Mouse (Mus musculus) left cerebral cortex, adult 2 months (tissue): ENCODE results near the gene Mfsd6. TPM values are rescaled to one million over a fixed set of nuclear protein-coding genes. Genes with fewer than 3 reads are reported as not detected.

Experiments used
- DNase-seq, 2 experiments: peaks; one replicate each; pipeline ENCODE4 v3.0.0; 2021 to 2022; ENCODE audit warnings: low spot score in 2 of 2, mixed read lengths in 1 of 2; ENCODE audit errors: extremely low spot score in 1 of 2
- H3K27ac ChIP-seq: fragments of 200-600 bp; 2 replicates; pipeline ENCODE4 v1.8.1; 2022
- H3K4me3 ChIP-seq: fragments of 200-600 bp; 2 replicates; pipeline ENCODE4 v1.8.1; 2022
- CTCF ChIP-seq: fragments of 200-600 bp; IDR thresholded peaks from 2 replicates; pipeline ENCODE4 v1.8.1; 2022; ENCODE audit warnings: antibody characterized with exemption, mild to moderate bottlenecking, moderate library complexity
- intact Hi-C: fragments of 180-260 bp; cut with DNase I; formaldehyde crosslinking; loops from one replicate; pipeline ENCODE4 v1.15.1; 2025
- long read RNA-seq, 2 experiments: library from polyadenylated mRNA; stranded (forward); transcript quantifications; one replicate each; pipeline ENCODE4 v2.0.0; 2021; ENCODE audit warnings: borderline mapping rate in 2 of 2
- total RNA-seq, 2 experiments: library from RNA; stranded (reverse); gene quantifications; 2 replicates each; pipeline ENCODE4 v1.2.3; 2021

Mfsd6 gene
- 10 to 100 TPM; 79.0 to 81.7 TPM for total RNA-seq
- long read RNA-seq, experiment 1, full-length matches to known transcripts: 34 of 110 reads
- long read RNA-seq, experiment 1, partial matches to known transcripts: 7 of 110 reads
- long read RNA-seq, experiment 1, other reads (novel, unspliced or antisense): 69 of 110 reads
- long read RNA-seq, experiment 2, full-length matches to known transcripts: 22 of 81 reads
- long read RNA-seq, experiment 2, partial matches to known transcripts: 3 of 81 reads
- long read RNA-seq, experiment 2, other reads (novel, unspliced or antisense): 56 of 81 reads

DNA sequence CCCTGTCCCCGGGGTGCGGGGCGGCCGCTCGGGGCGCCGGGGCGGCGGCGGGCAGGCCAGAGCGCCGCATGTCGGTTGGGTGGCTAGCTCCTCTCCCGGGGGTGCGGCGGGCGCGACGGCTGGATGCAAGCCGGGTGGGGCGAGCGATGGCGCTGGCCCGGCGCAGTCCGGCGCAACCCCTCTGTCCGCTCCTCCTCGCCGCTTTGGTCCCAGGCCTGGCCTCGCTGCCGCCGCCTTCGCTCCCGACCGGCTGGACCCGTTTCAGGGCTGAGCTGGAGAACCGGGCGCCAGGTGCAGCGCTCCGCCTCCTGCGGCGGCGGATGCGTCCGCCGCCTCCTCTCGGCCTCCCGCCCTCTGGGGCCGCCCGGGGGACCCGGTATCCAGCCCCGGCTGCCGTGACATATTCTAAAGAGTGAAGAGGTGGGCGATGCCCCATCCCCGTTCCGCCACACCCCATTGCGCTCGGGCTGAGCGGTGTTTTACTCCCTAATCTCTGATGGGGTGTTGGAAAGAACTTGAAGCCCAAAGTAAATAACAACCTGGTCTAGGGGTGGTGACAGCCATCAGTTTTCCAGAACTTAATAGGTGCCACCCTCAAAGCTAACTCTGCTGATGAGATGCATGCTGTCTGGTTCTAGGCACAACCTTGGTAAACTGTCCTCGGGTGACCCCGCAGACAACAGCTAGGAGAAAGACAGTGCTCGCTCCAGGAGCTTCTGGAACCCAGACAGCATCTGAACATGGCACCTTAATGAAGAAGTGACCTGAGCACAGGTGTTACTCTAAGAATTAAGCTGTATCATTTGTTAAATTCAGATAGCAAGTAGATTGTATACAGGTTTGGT is at the start of gene Mfsd6:
Gene Mfsd6 (minus strand): TSS at position 407 of the 845 bp plus-strand sequence.
- Histone ChIP-seq H3K27ac (peak within 1 kb of the TSS; percentile 97), H3K4me3 (peak within 1 kb of the TSS; percentile 93)
- DNase-seq: peak; percentile 62 to 69
- intact Hi-C loops: loop anchor here (2.0 to 5.0 kb wide), 2 partner anchors 64 to 75 kb away; no protein-coding TSS in a partner anchor
- TF ChIP-seq CTCF: no peak

DNA sequence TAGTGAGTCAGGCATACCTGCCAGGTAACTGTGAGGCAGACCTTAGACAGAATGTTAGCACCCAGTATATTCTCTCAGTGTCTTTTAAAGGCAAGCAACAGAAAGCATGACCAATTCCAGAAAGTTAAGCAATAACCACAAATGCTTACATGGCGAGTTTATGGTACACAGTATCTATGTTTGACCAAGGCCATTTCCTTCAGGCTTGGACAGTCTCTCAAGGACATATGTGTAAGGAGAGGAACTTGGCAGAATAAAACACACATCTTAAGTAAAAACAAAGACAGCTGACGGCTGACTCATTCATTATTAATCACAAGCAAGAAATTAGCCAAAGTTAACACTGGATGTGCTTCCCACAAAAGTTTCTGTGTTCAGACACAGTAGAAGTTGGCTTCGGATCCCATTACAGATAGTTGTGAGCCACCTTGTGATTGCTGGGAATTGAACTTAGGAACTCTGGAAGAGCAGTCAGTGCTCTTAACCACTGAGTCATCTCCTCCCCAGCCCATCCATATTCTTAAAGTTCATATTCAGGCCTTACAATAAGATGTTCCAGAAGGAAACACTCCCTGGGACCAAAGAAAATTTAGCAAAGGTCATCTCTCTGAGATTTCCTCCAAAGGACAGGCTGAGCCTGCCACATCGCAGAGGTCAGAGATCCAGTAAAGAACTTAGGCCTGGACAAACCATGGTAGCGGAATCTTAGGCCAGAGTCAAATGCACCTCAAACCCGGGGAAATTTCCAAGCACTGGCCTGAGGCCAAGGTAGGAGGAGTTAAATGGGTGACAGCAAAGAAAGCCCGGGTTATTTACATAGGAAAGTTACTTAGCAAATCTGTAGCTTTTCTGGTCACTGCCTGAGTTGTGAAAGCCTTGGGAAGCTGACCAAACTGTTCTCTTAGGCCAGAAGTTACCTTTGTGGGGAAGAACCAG is 38.2 kb upstream of the Mfsd6 start:
- DNase-seq: no peak
- no peak overlapping the region for H3K4me3 ChIP-seq
- intact Hi-C loops: no loop called here

GRCm38 (mm10) chr1:52763894-52764809 is 36.9 kb upstream of the Mfsd6 start:
- no peak for DNase-seq
- Histone ChIP-seq H3K4me3 (no peak overlapping the region), H3K27ac (no peak overlapping the region)
- TF ChIP-seq CTCF: no peak
- intact Hi-C loops: no loop called here

More for the DNA sequence above, 38.2 kb upstream of the Mfsd6 start:
- no peak for TF ChIP-seq CTCF
- no peak overlapping the region for H3K27ac ChIP-seq

DNA sequence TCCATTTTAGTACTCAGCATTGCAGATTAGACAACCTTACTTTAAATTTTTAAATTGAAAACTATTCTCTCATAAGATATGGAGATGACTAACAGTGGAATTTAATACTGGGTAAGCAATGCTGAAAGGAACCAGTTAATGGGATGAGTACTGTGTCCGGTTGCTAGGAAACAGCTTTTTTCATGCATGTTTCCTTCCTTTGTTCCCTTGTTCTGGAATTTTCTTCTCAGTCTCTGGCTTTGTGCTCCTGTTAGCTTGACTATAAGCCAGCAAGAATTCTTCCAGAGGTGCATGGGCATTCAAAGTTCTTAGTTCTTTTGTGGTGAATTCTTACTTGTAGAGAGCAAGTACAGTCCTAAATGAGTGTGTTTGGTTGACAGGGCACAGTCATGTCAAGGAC is 30.9 kb upstream of the Mfsd6 start:
- intact Hi-C loops: no loop called here
- TF ChIP-seq CTCF: no peak

GRCm38 (mm10) chr1:52754331-52754730 is 27.1 kb upstream of the Mfsd6 start:
- intact Hi-C loops: no loop called here
- no peak for TF ChIP-seq CTCF
- H3K4me3 ChIP-seq: no peak overlapping the region
- DNase-seq: no peak
- no peak overlapping the region for H3K27ac ChIP-seq

More for the DNA sequence above, 30.9 kb upstream of the Mfsd6 start:
- Histone ChIP-seq H3K27ac (no peak overlapping the region), H3K4me3 (no peak overlapping the region)
- no peak for DNase-seq

GRCm38 (mm10) chr1:52753828-52754227 is 26.6 kb upstream of the Mfsd6 start:
- no peak overlapping the region for H3K4me3 ChIP-seq
- TF ChIP-seq CTCF: no peak
- no peak overlapping the region for H3K27ac ChIP-seq
- intact Hi-C loops: no loop called here
- DNase-seq: no peak

GRCm38 (mm10) chr1:52752706-52753105 is 25.4 kb upstream of the Mfsd6 start:
- no peak for DNase-seq
- intact Hi-C loops: no loop called here
- no peak for TF ChIP-seq CTCF
- Histone ChIP-seq H3K4me3 (no peak overlapping the region), H3K27ac (no peak overlapping the region)

DNA sequence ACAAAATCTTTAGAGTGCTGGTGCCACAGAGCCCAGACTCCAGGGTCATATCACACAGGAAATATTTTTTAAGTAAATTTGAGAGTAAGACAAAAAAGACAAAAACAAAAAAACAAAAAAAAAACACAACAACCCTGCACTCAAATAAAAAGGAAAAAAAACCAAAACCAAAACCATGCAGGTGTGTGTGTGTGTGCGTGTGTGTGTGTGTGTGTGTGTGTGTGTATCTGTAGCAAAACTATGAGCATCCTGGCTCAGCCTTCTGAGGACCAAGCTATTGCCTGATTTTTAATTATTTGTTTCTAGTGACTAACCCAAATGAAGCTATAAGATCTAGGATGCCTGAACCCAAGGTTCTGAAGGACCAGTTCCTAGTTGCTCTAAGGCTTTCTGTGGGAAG is 24.4 kb upstream of the Mfsd6 start:
- intact Hi-C loops: no loop called here
- no peak for DNase-seq
- Histone ChIP-seq H3K4me3 (no peak overlapping the region), H3K27ac (no peak overlapping the region)
- no peak for TF ChIP-seq CTCF

DNA sequence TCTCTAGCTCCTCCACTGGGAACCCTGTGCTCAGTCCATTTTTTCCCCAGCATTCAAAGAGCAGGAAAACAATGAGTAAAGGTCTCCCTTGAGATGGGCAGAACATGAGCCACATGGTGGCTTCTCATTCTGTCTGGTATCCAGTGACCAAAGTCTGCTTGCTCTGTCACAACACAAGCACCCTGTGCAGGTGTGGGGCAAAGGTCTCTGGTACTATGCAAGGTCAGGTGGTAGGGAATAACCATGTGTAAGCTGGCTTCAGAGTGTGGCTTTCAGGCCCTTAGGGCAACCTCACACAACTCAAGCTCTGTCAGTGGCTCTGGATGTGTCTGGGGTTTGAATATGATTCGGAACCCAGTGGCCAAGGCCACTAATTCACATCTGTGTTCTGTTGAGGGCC is 22.7 kb upstream of the Mfsd6 start:
- H3K27ac ChIP-seq: no peak overlapping the region
- TF ChIP-seq CTCF: no peak
- no peak for DNase-seq
- H3K4me3 ChIP-seq: no peak overlapping the region
- intact Hi-C loops: no loop called here

- peak; percentile 57 to 68 for DNase-seq
- intact Hi-C loops: loop anchor here (1.0 kb wide), 2 partner anchors 100 to 448 kb away; no protein-coding TSS in a partner anchor
- Histone ChIP-seq H3K27ac (no peak overlapping the region), H3K4me3 (no peak overlapping the region)
- peak; percentile 83 for TF ChIP-seq CTCF
These were observed 21.0 kb upstream of the Mfsd6 start for GRCm38 (mm10) chr1:52748260-52748659.
